Mouse (Mus musculus) cerebellum, adult 2 months (tissue): ENCODE measurements at regions not wholly inside any gene's neighbourhood (a gene's known extent, or its start where the extent isn't known, plus 50 kb on each side); places are given as distances from the start of the nearest gene placed in this dataset.

Experiments
- CTCF ChIP-seq: fragments of 200-500 bp; IDR thresholded peaks from 2 replicates; pipeline ENCODE4 v1.5.1; 2011; ENCODE audit warnings: low read depth, mild to moderate bottlenecking, control low read depth, low read length, moderate library complexity, borderline replicate concordance; ENCODE audit not compliant: insufficient read depth
- POLR2A ChIP-seq: fragments of 200-500 bp; IDR thresholded peaks from 2 replicates; pipeline ENCODE4 v1.6.1; 2011; ENCODE audit warnings: low read length, control low read depth, borderline replicate concordance; ENCODE audit not compliant: insufficient read depth

- TF ChIP-seq CTCF (no peak), POLR2A (no peak)
These were observed 192.6 kb downstream of the Emx2 start for GRCm38 (mm10) chr19:59650611-59651329.
